Mouse (Mus musculus) megakaryocyte, embryonic 14.5 days (primary cell): ENCODE data around the gene C1qc.

ENCODE experiments used
- FLI1 ChIP-seq: IDR thresholded peaks from 2 replicates; pipeline ENCODE4 v1.6.1; 2012; ENCODE audit warnings: low read length, inconsistent platforms, mixed read lengths
- GATA1 ChIP-seq: IDR thresholded peaks from 3 replicates; pipeline ENCODE4 v1.6.1; 2012; ENCODE audit warnings: mixed read lengths, low read length, inconsistent platforms, borderline replicate concordance

DNA sequence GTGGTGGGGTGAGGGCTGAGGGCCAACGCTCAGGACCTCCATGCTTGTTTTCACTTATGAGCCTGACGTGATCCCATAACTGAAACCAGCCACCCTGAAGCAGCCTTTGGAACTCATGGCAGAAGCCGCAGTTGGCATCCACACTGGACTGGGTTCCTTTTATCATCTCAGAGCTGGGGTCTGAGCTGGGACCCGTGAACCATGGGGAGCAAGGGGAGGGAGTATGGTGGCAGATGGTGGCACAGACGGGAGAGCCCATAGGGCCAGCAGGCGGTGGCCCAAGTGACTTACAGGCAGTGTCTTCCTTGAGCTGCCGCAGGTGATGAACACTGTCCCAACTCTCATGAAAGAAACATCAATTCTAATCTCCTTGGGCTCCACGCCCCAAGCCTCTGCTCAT, 26.0 kb upstream of the C1qc start:
- no peak for TF ChIP-seq FLI1
- no peak for TF ChIP-seq GATA1
